Mouse (Mus musculus) right cerebral cortex, postnatal 14 days (tissue): ENCODE data around the gene Slc25a44.

ENCODE experiments used
- DNase-seq: peaks from one replicate; pipeline ENCODE4 v3.0.0; 2022

The Slc25a44 gene

GRCm38 (mm10) chr3:88365705-88366361 is 59.1 kb downstream of the Slc25a44 start:
- DNase-seq, result no peak

- DNase-seq, result no peak
These were observed 60.6 kb downstream of the Slc25a44 start, which contains the start of gene Paqr6 for GRCm38 (mm10) chr3:88364337-88364736. TSS of gene Paqr6 (plus strand) at chr3:88364584.

- no peak for DNase-seq
These were observed 61.2 kb downstream of the Slc25a44 start for GRCm38 (mm10) chr3:88363700-88364099.

GRCm38 (mm10) chr3:88361612-88362313 is 63.2 kb downstream of the Slc25a44 start:
- no peak for DNase-seq

GRCm38 (mm10) chr3:88361096-88361495 is 63.8 kb downstream of the Slc25a44 start:
- no peak for DNase-seq
